Mouse (Mus musculus): ENCODE results near the gene Olfm3. TPM values are rescaled to one million over a fixed set of nuclear protein-coding genes. Genes with fewer than 3 reads are reported as not detected.

The Olfm3 gene
- polyA plus RNA-seq, 1 experiment from 2014 or later: 0.13 TPM

DNA sequence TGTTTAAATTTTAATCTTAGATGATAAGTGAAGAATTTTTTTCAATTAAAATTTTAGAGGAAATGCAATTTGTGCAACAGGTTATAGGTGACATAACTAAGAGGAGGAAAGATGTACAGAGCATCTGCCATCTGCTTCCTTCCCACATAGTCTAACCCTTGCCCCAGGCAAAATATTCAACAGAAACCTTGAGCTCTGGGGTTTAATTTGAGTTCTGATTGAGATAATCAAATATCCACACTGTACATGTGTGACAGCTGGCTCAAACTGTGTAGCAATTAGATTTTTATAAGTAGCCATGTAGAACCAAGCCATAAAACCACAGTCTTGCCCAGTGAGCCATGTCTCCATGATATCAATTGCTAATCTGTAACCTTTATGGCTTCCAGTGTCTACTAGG, 179.1 kb downstream of the Olfm3 start:
- no peak overlapping the region for H3K4me3 ChIP-seq (replicated peaks)
- H3K4me1 ChIP-seq: no peaks in the 10 kb centered on the region
- no peak overlapping the region for H3K9ac ChIP-seq
- no peaks in the 10 kb centered on the region for H3K36me3 ChIP-seq
- no peaks in the 10 kb centered on the region for H3K9me3 ChIP-seq
- H3K27ac ChIP-seq: no peak overlapping the region
- no peaks in the 10 kb centered on the region for H3K27me3 ChIP-seq (replicated peaks)
- H3K4me2 ChIP-seq: no peak overlapping the region
- no peak for ATAC-seq (ENCODE audit: insufficient read depth, low FRiP score, low read depth)

DNA sequence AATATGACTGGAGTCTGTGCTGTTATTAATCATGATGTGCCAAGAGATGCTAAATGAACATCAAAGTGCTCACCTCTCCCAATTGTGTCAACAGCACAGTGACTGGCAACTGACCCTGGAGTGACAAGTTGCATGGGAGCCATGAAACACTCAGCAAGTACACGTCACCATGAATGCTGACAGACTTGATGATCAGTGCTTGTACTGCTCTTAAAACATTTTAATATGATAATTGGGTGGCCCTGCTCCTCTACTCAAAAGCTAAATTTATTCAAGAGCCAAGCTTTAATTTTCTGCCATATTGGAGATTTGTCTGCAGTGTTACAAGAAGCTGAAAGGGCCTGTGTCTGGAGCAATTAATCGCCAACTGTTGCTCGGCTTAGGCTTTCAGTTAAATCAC, 184.4 kb downstream of the Olfm3 start:
- no peaks in the 10 kb centered on the region for H3K9me3 ChIP-seq
- no peak overlapping the region for H3K9ac ChIP-seq
- H3K27ac ChIP-seq: no peak overlapping the region
- H3K4me1 ChIP-seq: no peaks in the 10 kb centered on the region
- no peaks in the 10 kb centered on the region for H3K36me3 ChIP-seq
- no peaks in the 10 kb centered on the region for H3K27me3 ChIP-seq (replicated peaks)
- WGBS: 77% methylated on average over 3 of the region's 3 CpGs
- ATAC-seq (ENCODE audit: insufficient read depth, low FRiP score, low read depth): no peak
- no peak overlapping the region for H3K4me2 ChIP-seq
- H3K4me3 ChIP-seq (replicated peaks): no peak overlapping the region

DNA sequence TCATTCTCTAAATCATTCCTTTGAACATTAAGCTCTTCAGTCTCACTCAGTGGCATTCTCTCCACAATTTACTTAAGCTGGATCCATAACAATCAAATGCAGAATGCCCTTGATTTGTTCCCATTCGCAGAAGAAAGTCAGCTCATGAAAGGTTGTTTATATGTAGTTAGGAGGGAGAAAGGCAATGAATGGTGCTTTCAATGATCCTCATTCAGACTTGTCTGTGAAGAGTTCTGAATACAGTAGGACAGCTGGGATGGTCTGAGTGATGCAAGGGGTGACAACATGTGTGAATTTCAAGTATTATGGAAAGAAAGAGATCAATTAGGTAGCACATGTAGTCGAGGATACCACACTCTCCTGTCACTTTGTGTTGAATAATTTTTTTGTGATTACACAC, 186.8 kb downstream of the Olfm3 start:
- WGBS: 25% methylated on average over 2 of the region's 2 CpGs
- no peaks in the 10 kb centered on the region for H3K4me1 ChIP-seq
- H3K9ac ChIP-seq: no peak overlapping the region
- H3K4me3 ChIP-seq (replicated peaks): no peak overlapping the region
- H3K27me3 ChIP-seq (replicated peaks): no peaks in the 10 kb centered on the region
- no peak for ATAC-seq (ENCODE audit: insufficient read depth, low FRiP score, low read depth)
- no peaks in the 10 kb centered on the region for H3K9me3 ChIP-seq
- no peak overlapping the region for H3K4me2 ChIP-seq
- no peaks in the 10 kb centered on the region for H3K36me3 ChIP-seq
- no peak overlapping the region for H3K27ac ChIP-seq

DNA sequence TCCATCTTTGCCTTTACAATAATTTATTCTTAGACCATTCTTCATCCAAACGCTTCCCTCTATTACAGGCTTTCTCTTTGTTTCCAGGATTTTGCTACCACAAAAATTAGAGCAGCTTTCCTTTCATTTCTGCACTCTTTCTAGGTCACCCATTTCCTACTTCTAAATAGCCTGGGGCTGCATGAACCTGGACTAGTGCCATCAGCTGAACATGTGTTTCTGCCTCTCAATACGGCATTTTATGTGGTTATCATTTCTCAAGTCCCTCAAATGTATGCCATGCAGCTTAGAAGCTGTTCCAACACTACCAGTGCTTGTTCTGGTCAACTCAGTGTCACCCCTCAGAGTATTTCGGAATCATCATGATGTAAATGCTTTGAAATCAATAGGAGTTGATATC, 191.6 kb downstream of the Olfm3 start:
- 59% methylated on average over 3 of the region's 3 CpGs for WGBS
- Histone ChIP-seq H3K4me3 (replicated peaks) (no peak overlapping the region), H3K9ac (no peak overlapping the region), H3K36me3 (no peaks in the 10 kb centered on the region), H3K27ac (no peak overlapping the region), H3K4me2 (no peak overlapping the region), H3K9me3 (no peaks in the 10 kb centered on the region), H3K4me1 (no peaks in the 10 kb centered on the region), H3K27me3 (replicated peaks) (no peaks in the 10 kb centered on the region)
- ATAC-seq (ENCODE audit: insufficient read depth, low FRiP score, low read depth): no peak

- no peak overlapping the region for H3K4me3 ChIP-seq (replicated peaks)
- H3K27ac ChIP-seq: no peak overlapping the region
- no peaks in the 10 kb centered on the region for H3K4me1 ChIP-seq
- H3K9ac ChIP-seq: no peak overlapping the region
- no peaks in the 10 kb centered on the region for H3K9me3 ChIP-seq
- 76% methylated on average over 1 of the region's 1 CpGs for WGBS
- H3K36me3 ChIP-seq: no peaks in the 10 kb centered on the region
- H3K27me3 ChIP-seq (replicated peaks): no peaks in the 10 kb centered on the region
- no peak for ATAC-seq (ENCODE audit: insufficient read depth, low FRiP score, low read depth)
- H3K4me2 ChIP-seq: no peak overlapping the region
Observed at GRCm38 (mm10) chr3:115099590-115099989, 195.7 kb downstream of the Olfm3 start.

DNA sequence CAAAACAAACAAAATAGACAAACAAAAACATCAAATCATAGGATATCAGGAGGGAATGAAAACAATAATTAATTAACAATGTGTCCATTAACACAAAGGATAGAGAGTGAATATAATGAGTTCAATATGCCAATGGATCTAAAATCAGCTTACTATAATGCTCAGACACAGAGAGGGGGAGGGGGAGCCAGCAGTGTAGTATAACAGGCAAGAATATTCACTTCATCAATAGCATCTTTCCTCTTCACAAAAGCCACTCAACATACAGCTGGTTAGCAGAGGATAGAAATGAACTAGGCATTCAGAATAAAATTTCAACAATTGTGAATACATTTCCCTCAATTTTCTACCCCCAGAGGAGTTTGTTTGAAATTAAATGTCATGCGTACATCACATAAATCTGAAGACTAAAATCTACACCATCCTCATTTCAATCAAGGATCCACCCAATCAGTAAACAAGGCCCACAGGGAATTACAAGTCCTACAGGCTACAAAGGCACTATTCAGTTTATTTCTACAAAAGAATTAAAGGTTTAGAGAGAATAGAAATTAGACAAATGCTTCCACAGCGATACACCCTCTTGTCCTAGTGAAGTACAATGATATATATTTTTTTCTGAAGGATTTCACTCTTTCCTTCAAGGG, 200.4 kb downstream of the Olfm3 start:
- Histone ChIP-seq H3K36me3 (no peaks in the 10 kb centered on the region), H3K4me3 (replicated peaks) (no peak overlapping the region), H3K4me1 (no peaks in the 10 kb centered on the region), H3K27me3 (replicated peaks) (no peaks in the 10 kb centered on the region), H3K4me2 (no peak overlapping the region), H3K9me3 (no peaks in the 10 kb centered on the region), H3K27ac (no peak overlapping the region), H3K9ac (no peak overlapping the region)
- no peak for ATAC-seq (ENCODE audit: insufficient read depth, low FRiP score, low read depth)
- 75% methylated on average over 2 of the region's 2 CpGs for WGBS

DNA sequence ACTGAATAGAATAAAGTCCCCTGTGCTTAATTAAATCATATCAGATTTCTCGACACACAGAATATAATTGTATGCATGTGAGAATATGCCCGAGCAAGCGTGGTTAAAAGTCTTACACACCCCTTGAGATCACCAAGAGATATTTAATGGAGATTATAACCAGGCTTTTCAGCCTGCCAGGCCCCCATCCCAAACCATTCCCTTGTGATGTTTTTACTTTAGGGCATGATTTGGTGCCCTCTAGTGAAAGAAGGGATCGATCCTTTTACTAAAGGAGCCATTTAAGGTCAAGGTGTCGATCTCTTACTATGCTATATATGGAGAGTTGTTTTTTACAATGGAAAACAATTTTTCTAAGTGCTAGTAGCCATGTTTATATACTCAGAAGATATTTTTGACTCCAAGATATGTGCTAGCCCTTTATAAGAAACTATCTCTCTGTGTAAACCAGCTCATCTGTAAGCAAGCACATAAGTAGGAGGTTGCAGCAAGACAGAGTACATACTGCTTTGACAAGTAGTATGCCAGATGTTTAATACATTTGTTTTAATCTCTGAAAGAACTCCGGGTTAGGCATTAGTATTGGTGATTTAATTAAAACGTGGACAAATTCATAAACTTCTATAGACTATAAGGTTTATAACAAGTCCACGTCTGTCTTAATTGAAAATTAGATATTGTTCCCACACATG, 201.1 kb downstream of the Olfm3 start:
- no peaks in the 10 kb centered on the region for H3K36me3 ChIP-seq
- WGBS: 42% methylated on average over 8 of the region's 8 CpGs
- no peaks in the 10 kb centered on the region for H3K27me3 ChIP-seq (replicated peaks)

GRCm38 (mm10) chr3:115145722-115146121, 241.8 kb downstream of the Olfm3 start:
- 54% methylated on average over 2 of the region's 2 CpGs for WGBS
- no peaks in the 10 kb centered on the region for H3K9me3 ChIP-seq
- no peak overlapping the region for H3K9ac ChIP-seq
- H3K36me3 ChIP-seq: no peaks in the 10 kb centered on the region
- H3K27ac ChIP-seq: no peak overlapping the region
- ATAC-seq (ENCODE audit: insufficient read depth, low FRiP score, low read depth): no peak
- H3K4me1 ChIP-seq: no peaks in the 10 kb centered on the region
- H3K4me2 ChIP-seq: no peak overlapping the region
- no peaks in the 10 kb centered on the region for H3K27me3 ChIP-seq (replicated peaks)
- no peak overlapping the region for H3K4me3 ChIP-seq (replicated peaks)

More for the DNA sequence above, 201.1 kb downstream of the Olfm3 start:
- H3K27ac ChIP-seq: no peak overlapping the region
- ATAC-seq (ENCODE audit: insufficient read depth, low FRiP score, low read depth): no peak
- H3K9me3 ChIP-seq: no peaks in the 10 kb centered on the region
- no peak overlapping the region for H3K4me2 ChIP-seq
- H3K9ac ChIP-seq: no peak overlapping the region
- H3K4me3 ChIP-seq (replicated peaks): no peak overlapping the region
- no peaks in the 10 kb centered on the region for H3K4me1 ChIP-seq

DNA sequence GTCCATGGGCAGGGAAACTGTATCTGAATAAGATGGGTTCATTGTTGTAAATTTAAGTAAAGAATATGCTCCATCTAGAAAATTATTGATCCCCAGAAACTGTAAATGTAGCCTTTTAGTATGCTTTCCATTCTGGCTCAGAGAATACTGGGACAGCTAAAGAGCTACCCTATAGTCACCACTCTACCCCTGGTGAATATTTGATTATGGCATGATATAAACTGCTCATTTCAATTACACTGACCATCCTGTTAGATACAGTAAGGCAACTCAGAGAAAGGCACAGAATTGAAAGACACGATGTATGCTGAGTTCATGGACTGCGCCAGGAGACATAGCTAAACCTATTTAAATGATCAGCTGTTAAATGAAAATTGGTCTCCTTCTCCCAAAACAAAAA, 242.4 kb downstream of the Olfm3 start:
- Histone ChIP-seq H3K36me3 (no peaks in the 10 kb centered on the region), H3K9ac (no peak overlapping the region), H3K4me3 (replicated peaks) (no peak overlapping the region), H3K4me2 (no peak overlapping the region), H3K27me3 (replicated peaks) (no peaks in the 10 kb centered on the region), H3K4me1 (no peaks in the 10 kb centered on the region), H3K9me3 (no peaks in the 10 kb centered on the region), H3K27ac (no peak overlapping the region)
- ATAC-seq (ENCODE audit: insufficient read depth, low FRiP score, low read depth): no peak
- 88% methylated on average over 2 of the region's 2 CpGs for WGBS

- no peak for ATAC-seq (ENCODE audit: insufficient read depth, low FRiP score, low read depth)
- H3K4me3 ChIP-seq (replicated peaks): no peak overlapping the region
- no peak overlapping the region for H3K27ac ChIP-seq
- H3K9ac ChIP-seq: no peak overlapping the region
- no peaks in the 10 kb centered on the region for H3K27me3 ChIP-seq (replicated peaks)
- no peaks in the 10 kb centered on the region for H3K36me3 ChIP-seq
- 79% methylated on average over 3 of the region's 3 CpGs for WGBS
- no peaks in the 10 kb centered on the region for H3K9me3 ChIP-seq
- H3K4me2 ChIP-seq: no peak overlapping the region
- no peaks in the 10 kb centered on the region for H3K4me1 ChIP-seq
Observed at GRCm38 (mm10) chr3:115158903-115159473, 255.1 kb downstream of the Olfm3 start.

- WGBS: 63% methylated on average over 7 of the region's 7 CpGs
- no peaks in the 10 kb centered on the region for H3K4me1 ChIP-seq
- no peak overlapping the region for H3K27ac ChIP-seq
- H3K9ac ChIP-seq: no peak overlapping the region
- H3K4me2 ChIP-seq: no peak overlapping the region
- no peaks in the 10 kb centered on the region for H3K27me3 ChIP-seq (replicated peaks)
- no peak for ATAC-seq (ENCODE audit: insufficient read depth, low FRiP score, low read depth)
- H3K4me3 ChIP-seq (replicated peaks): no peak overlapping the region
- H3K9me3 ChIP-seq: no peaks in the 10 kb centered on the region
- no peaks in the 10 kb centered on the region for H3K36me3 ChIP-seq
Observed at GRCm38 (mm10) chr3:115174625-115175024, 270.7 kb downstream of the Olfm3 start.
